Mouse (Mus musculus): Measurements from ENCODE around the gene Hist1h2ag. TPM values are rescaled to one million over a fixed set of nuclear protein-coding genes. Genes with fewer than 3 reads are reported as not detected.

Hist1h2ag gene
- total RNA-seq, 2 experiments from 2014 or later, result 19.5 to 1,306 TPM

GRCm38 (mm10) chr13:21994896-21995295, 47.8 kb downstream of the Hist1h2ag start:
- no peak for ATAC-seq (replicated peaks; ENCODE audit: low FRiP score, low TSS enrichment, poor library complexity, severe bottlenecking)

GRCm38 (mm10) chr13:21993957-21994738, 48.6 kb downstream of the Hist1h2ag start:
- 0 out of 2 replicates have a peak, but pooled peaks have one; percentile 21 for ATAC-seq (replicated peaks; ENCODE audit: low FRiP score, low TSS enrichment, poor library complexity, severe bottlenecking)

- no peak for ATAC-seq (replicated peaks; ENCODE audit: low FRiP score, low TSS enrichment, poor library complexity, severe bottlenecking)
These were observed 50.2 kb downstream of the Hist1h2ag start for GRCm38 (mm10) chr13:21992550-21992949.

Other genes starting within 250 kb of the Hist1h2ag start
- gene Hist1h2bq, start 232.7 kb downstream of the Hist1h2ag start, total RNA-seq (2014; fragmentation: Nextera tagmentation), result 395 and 796 TPM in 2 replicates
- 0.72 and 1.2 TPM in 2 replicates for gene Hist1h2bq, start 232.7 kb downstream of the Hist1h2ag start, total RNA-seq (2017)
- not detected in 2 replicates for gene Hist1h2ao, start 232.5 kb downstream of the Hist1h2ag start, total RNA-seq (2014; fragmentation: Nextera tagmentation)
- gene Hist1h2ao, start 232.5 kb downstream of the Hist1h2ag start, total RNA-seq (2017), result not detected in 2 replicates
- gene Hist1h4m, start 231.2 kb downstream of the Hist1h2ag start, total RNA-seq (2014; fragmentation: Nextera tagmentation), result 256 and 298 TPM in 2 replicates
- gene Hist1h4m, start 231.2 kb downstream of the Hist1h2ag start, total RNA-seq (2017), result 1,434 and 2,567 TPM in 2 replicates
- gene Hist1h4n, start 210.7 kb downstream of the Hist1h2ag start, total RNA-seq (2014; fragmentation: Nextera tagmentation), result 49.1 and 171 TPM in 2 replicates
- 1,378 and 1,797 TPM in 2 replicates for gene Hist1h4n, start 210.7 kb downstream of the Hist1h2ag start, total RNA-seq (2017)
- gene Hist1h2ap, start 209.4 kb downstream of the Hist1h2ag start, total RNA-seq (2014; fragmentation: Nextera tagmentation), result 177 TPM in 2 replicates
- 4,662 and 4,902 TPM in 2 replicates for gene Hist1h2ap, start 209.4 kb downstream of the Hist1h2ag start, total RNA-seq (2017)
- 372 and 874 TPM in 2 replicates for gene Hist1h2br, start 209.2 kb downstream of the Hist1h2ag start, total RNA-seq (2014; fragmentation: Nextera tagmentation)
- 126 and 201 TPM in 2 replicates for gene Hist1h2br, start 209.2 kb downstream of the Hist1h2ag start, total RNA-seq (2017)
- gene Zfp184, start 97.8 kb downstream of the Hist1h2ag start, total RNA-seq (2014; fragmentation: Nextera tagmentation), result 1.5 and 2.5 TPM in 2 replicates
- 3.1 and 10.7 TPM in 2 replicates for gene Zfp184, start 97.8 kb downstream of the Hist1h2ag start, total RNA-seq (2017)
- gene Pom121l2, start 61.8 kb downstream of the Hist1h2ag start, total RNA-seq (2014; fragmentation: Nextera tagmentation), result not detected in 2 replicates
- gene Pom121l2, start 61.8 kb downstream of the Hist1h2ag start, total RNA-seq (2017), result not detected in 2 replicates
- gene Prss16, start 33.2 kb downstream of the Hist1h2ag start, total RNA-seq (2014; fragmentation: Nextera tagmentation), result not detected in 2 replicates
- 0.19 and 0.89 TPM in 2 replicates for gene Prss16, start 33.2 kb downstream of the Hist1h2ag start, total RNA-seq (2017)
- gene Hist1h2ah, start 7.4 kb downstream of the Hist1h2ag start, total RNA-seq (2014; fragmentation: Nextera tagmentation), result 11.1 TPM in 1 of 2 replicates, not detected in the other
- gene Hist1h2ah, start 7.4 kb downstream of the Hist1h2ag start, total RNA-seq (2017), result 482 and 578 TPM in 2 replicates
- gene Hist1h2bk, start 7.1 kb downstream of the Hist1h2ag start, total RNA-seq (2014; fragmentation: Nextera tagmentation), result 142 and 423 TPM in 2 replicates
- 812 and 1,118 TPM in 2 replicates for gene Hist1h2bk, start 7.1 kb downstream of the Hist1h2ag start, total RNA-seq (2017)
- 56.5 and 110 TPM in 2 replicates for gene Hist1h4i, start 1.6 kb downstream of the Hist1h2ag start, total RNA-seq (2014; fragmentation: Nextera tagmentation)
- 136 and 141 TPM in 2 replicates for gene Hist1h4i, start 1.6 kb downstream of the Hist1h2ag start, total RNA-seq (2017)
- gene Hist1h2bj, start 270 bp upstream of the Hist1h2ag start, total RNA-seq (2014; fragmentation: Nextera tagmentation), result 238 and 405 TPM in 2 replicates
- 313 and 664 TPM in 2 replicates for gene Hist1h2bj, start 270 bp upstream of the Hist1h2ag start, total RNA-seq (2017)
- gene Vmn1r188, start 41.5 kb upstream of the Hist1h2ag start, total RNA-seq (2014; fragmentation: Nextera tagmentation), result not detected in 2 replicates
- gene Vmn1r188, start 41.5 kb upstream of the Hist1h2ag start, total RNA-seq (2017), result not detected in 2 replicates
- gene Vmn1r189, start 62.9 kb upstream of the Hist1h2ag start, total RNA-seq (2014; fragmentation: Nextera tagmentation), result not detected in 2 replicates
- gene Vmn1r189, start 62.9 kb upstream of the Hist1h2ag start, total RNA-seq (2017), result not detected in 2 replicates
- gene Vmn1r191, start 141.0 kb upstream of the Hist1h2ag start, total RNA-seq (2014; fragmentation: Nextera tagmentation), result not detected in 2 replicates
- gene Vmn1r191, start 141.0 kb upstream of the Hist1h2ag start, total RNA-seq (2017), result not detected in 2 replicates
- gene Vmn1r192, start 148.2 kb upstream of the Hist1h2ag start, total RNA-seq (2014; fragmentation: Nextera tagmentation), result not detected in 2 replicates
- gene Vmn1r192, start 148.2 kb upstream of the Hist1h2ag start, total RNA-seq (2017), result not detected in 2 replicates
- gene Vmn1r193, start 180.2 kb upstream of the Hist1h2ag start, total RNA-seq (2014; fragmentation: Nextera tagmentation), result not detected in 2 replicates
- not detected in 2 replicates for gene Vmn1r193, start 180.2 kb upstream of the Hist1h2ag start, total RNA-seq (2017)
- not detected in 2 replicates for gene Vmn1r194, start 201.3 kb upstream of the Hist1h2ag start, total RNA-seq (2014; fragmentation: Nextera tagmentation)
- not detected in 2 replicates for gene Vmn1r194, start 201.3 kb upstream of the Hist1h2ag start, total RNA-seq (2017)
- gene Vmn1r195, start 227.6 kb upstream of the Hist1h2ag start, total RNA-seq (2014; fragmentation: Nextera tagmentation), result not detected in 2 replicates
- not detected in 2 replicates for gene Vmn1r195, start 227.6 kb upstream of the Hist1h2ag start, total RNA-seq (2017)
- gene Vmn1r196, start 247.0 kb upstream of the Hist1h2ag start, total RNA-seq (2014; fragmentation: Nextera tagmentation), result not detected in 2 replicates
- gene Vmn1r196, start 247.0 kb upstream of the Hist1h2ag start, total RNA-seq (2017), result not detected in 2 replicates